Mouse (Mus musculus) liver (tissue): Measurements from ENCODE around the gene Vps45.
"Not testable (repeated sequence)": the region's sequence is repeated elsewhere in the genome, so short reads cannot be mapped to it uniquely, and the experiment has no call there.

Experiments used
- DNase-seq: peaks from one replicate; pipeline ENCODE4 v3.0.0-alpha.2; 2020; ENCODE audit warnings: mixed read lengths

Gene Vps45

GRCm38 (mm10) chr3:95970661-95971060 lies 87.6 kb downstream of the Vps45 start:
- not testable (repeated sequence) for DNase-seq

GRCm38 (mm10) chr3:95969277-95969676 lies 89.0 kb downstream of the Vps45 start:
- DNase-seq: no peak

GRCm38 (mm10) chr3:95965518-95966451 lies 92.5 kb downstream of the Vps45 start:
- DNase-seq: no peak

DNA sequence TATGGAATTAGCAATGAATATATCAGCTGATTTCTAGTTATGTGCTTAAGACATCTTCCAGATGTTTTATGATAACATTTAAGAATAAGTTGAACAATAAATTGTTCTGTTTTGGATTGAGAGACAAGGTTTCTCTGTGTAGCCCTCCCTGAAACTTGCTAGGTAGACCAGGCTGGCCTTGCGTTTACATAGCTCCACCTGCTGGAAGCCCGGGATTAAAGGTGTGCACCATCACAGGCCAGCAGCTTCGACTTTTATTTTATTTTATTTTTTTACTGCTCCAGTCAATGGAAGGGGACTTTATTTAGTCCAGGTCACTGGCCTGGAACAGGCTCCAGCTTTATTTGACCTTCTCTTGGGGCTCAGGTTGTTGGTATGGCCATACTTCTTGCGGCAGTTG lies 94.6 kb downstream of the Vps45 start:
- DNase-seq: peak; percentile 33

GRCm38 (mm10) chr3:95963230-95963629 lies 95.0 kb downstream of the Vps45 start:
- no peak for DNase-seq

DNA sequence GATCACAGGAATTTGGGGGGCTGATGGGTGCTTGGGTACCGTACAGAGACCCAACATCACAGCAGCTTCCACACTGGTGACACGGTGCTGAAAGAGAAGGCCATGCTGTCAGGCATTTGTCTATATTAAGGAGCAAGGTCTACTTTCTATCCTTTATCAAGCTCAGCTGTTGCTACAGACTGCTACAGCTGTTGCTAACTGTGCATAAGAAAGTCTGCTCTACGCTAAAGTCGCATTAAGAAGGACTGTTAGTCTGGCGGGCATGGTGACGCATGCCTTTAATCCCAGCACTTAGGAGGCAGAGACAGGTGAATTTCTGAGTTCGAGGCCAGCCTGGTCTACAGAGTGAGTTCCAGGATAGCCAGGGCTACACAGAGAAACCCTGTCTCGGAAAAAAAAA lies 96.1 kb downstream of the Vps45 start:
- DNase-seq: not testable (repeated sequence)

DNA sequence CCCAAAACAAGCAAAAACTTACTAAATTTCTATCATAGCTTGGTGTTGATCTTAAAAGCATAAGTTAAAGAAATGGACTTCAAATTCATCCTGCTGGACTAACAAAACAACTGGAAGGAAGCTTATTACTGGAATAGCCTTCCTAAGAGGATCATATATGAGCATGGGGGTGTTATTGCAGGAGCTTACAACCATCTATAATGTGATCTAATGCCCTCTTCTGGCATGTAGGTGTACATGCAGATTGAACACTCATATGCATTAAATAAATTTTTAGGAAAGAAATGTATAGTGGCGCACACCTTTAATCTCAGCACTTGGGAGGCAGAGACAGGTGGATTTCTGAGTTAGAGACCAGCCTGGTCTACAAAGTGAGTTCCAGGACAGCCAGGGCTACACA lies 98.5 kb downstream of the Vps45 start:
- DNase-seq: no peak

GRCm38 (mm10) chr3:95959082-95959481 lies 99.2 kb downstream of the Vps45 start:
- peak; percentile 25 for DNase-seq

DNA sequence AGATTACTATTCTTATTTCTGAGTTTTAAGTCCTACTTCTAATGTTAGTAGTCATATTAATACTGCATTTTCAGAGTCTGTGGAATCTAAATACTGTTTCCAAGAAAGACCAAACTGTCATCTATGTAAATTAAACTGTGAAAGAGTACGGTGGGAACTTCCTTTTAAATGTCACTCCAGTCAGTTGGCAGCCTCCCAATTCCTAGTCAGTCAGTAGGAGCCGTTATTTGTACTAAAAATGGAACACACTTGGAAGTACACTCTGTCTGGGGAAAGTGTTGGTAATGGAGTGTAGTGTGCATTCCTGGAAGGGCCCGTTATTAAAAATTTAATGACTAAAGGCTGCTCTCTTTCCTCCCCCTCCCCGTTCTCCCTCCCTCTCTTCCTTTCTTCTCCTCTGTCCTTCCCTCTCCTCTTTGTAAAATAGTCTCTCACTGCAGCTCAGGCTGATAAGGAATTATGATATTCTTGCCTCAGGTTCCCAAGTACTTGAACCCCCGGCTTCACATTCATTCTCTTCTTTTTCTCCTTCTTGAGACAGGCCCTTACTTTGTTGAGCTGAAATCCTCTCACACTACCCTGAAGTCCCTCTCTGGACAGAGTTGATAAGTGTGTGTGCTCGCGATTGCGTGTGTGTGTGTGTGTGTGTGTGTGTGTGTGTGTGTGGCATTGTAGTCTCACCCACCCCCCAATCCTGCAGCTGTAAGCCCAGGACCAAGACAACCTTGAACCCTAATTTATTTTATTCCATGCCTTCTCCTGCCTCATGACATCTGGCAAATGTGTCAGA lies 100.7 kb downstream of the Vps45 start:
- DNase-seq: no peak

DNA sequence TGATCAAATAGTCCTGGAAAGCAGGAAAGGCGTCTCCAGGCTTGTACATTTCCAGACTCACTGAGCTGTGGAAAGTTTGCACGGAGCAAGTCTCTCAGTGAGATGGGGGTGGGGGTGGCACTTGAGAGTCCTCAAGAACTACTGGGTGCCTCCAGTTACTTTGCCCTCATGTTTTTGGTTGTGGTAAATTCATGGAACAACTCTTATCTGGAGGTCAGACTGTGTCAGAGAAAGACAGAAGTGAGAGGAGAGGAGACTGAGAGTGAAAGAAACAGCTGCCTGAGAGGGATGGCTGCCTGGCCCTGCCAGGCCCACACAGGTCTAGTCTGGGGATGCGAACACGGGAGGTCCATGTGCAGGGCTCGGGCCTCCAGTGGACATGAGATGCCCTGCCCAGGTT lies 102.9 kb downstream of the Vps45 start:
- DNase-seq: no peak

DNA sequence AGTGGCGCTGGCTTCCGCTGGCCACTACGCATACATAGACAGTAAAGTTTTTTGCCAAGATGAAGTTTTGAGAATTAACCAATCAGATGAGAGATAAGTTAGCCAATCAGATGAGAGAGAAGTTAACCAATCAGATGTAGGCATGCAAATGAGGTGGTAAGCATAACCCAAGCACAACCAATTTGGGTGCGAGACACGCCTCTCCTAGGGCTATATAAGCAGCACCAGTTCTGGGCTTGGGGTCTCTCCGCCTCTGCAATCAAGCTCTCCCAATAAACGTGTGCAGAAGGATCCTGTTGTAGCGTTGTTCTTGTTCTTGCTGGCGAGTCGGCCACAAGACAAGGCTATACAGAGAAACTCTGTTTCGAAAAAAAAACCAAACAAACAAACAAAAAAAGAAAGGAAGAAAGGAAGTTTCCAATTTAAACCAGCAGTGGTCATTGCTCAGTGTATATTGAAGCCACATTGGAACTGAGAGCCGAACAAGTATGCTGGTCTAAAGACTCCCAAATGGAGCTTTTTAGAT lies 103.6 kb downstream of the Vps45 start:
- not testable (repeated sequence) for DNase-seq

DNA sequence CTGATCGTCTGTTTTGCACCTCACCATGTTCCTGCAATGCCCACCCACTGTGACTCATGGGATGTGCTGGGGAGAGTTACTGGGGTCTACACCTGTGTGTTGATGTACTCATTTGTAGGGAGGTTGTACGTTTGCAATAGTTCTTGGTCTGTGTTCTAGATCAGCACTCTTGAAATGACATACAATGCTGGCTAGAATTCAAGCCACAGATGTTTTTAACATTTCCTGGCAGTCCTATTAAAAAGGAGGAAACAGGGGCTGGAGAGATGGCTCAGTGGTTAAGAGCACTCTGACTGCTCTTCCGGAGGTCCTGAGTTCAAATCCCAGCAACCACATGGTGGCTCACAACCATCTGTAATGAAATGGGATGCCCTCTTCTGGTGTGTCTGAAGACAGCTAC lies 104.7 kb downstream of the Vps45 start:
- no peak for DNase-seq

GRCm38 (mm10) chr3:95953023-95953422 lies 105.2 kb downstream of the Vps45 start:
- DNase-seq: no peak

GRCm38 (mm10) chr3:95951566-95951965 lies 106.7 kb downstream of the Vps45 start:
- DNase-seq: not testable (repeated sequence)

GRCm38 (mm10) chr3:95950763-95951551 lies 107.3 kb downstream of the Vps45 start:
- DNase-seq: peak; percentile 90
